Comparison of ENCODE assay signal across 23 mouse cellular contexts in genomic region chr6:113683081-113683825, GRCm38 (mm10). TPM values are rescaled to one million over a fixed set of nuclear protein-coding genes. Genes with fewer than 3 reads are reported as not detected.
"Had no signal": no experiment of that assay in that cellular context is flagged by ENCODE, and none has a peak within 500 bp of the region (broad histone marks: within the 10 kb centered on the region; RNA-seq: fewer than 3 reads in every experiment).

No protein-coding gene starts in this region.

- H3K36me3 ChIP-seq: midbrain, embryonic 12.5 days; neural tube, embryonic 13.5 days; stomach, embryonic 15.5 days had no signal

- H3K27ac ChIP-seq: macrophage; midbrain, embryonic 12.5 days; neural tube, embryonic 13.5 days; neural tube, embryonic 15.5 days; stomach, embryonic 15.5 days; stomach, postnatal 0 days had no signal

- H3K9ac ChIP-seq: lung, embryonic 14.5 days; midbrain, embryonic 12.5 days; neural tube, embryonic 13.5 days; neural tube, embryonic 15.5 days; stomach, embryonic 15.5 days had no signal

- H3K9me3 ChIP-seq: megakaryocyte, embryonic 14.5 days; midbrain, embryonic 12.5 days; neural tube, embryonic 13.5 days; neural tube, embryonic 15.5 days; stomach, embryonic 15.5 days had no signal

- H3K4me3 ChIP-seq: megakaryocyte, embryonic 14.5 days; midbrain, embryonic 12.5 days; myocyte; neural tube, embryonic 13.5 days; neural tube, embryonic 15.5 days; stomach, embryonic 15.5 days had no signal

- ATAC-seq: midbrain, embryonic 16.5 days had no signal

- H3K27me3 ChIP-seq: midbrain, embryonic 12.5 days; neural tube, embryonic 13.5 days; neural tube, embryonic 15.5 days; stomach, embryonic 15.5 days had no signal

- H3K4me1 ChIP-seq: midbrain, embryonic 12.5 days; neural tube, embryonic 13.5 days; neural tube, embryonic 15.5 days; stomach, embryonic 15.5 days had no signal

- DNase-seq: lung, adult 18-20 months; lung, embryonic 14.5 days; lung, postnatal 10 days; midbrain, embryonic 14.5 days; retina, postnatal 1 day; right cerebral cortex, adult 18-20 months; right cerebral cortex, postnatal 25 days; right cerebral cortex, postnatal 4 days; spleen, adult 18-20 months; thymus, adult 2 months; thymus, postnatal 25 days; thymus, postnatal 4 days had no signal

- H3K4me2 ChIP-seq: lung, embryonic 14.5 days; midbrain, embryonic 12.5 days; neural tube, embryonic 13.5 days; neural tube, embryonic 15.5 days; stomach, embryonic 15.5 days had no signal

RNA-seq across cellular contexts. Expression of gene Ghrl, which starts 36.4 kb away (rescaled TPM):
- polyA plus RNA-seq: lung, embryonic 14.5 days; lung, embryonic 16.5 days; macrophage; neural tube, embryonic 11.5 days had no signal
